Mouse (Mus musculus) liver, embryonic 16.5 days (tissue): ENCODE results near the gene Vrk1. TPM values are rescaled to one million over a fixed set of nuclear protein-coding genes. Genes with fewer than 3 reads are reported as not detected.
A peak's percentile ranks its signal among the peaks of the same experiment; 100 is the strongest.

Experiments used
- ATAC-seq: fragments of 200-750 bp; cut with Nextera tagmentation; 2 replicates; pipeline ENCODE4 v1.8.0; 2017; ENCODE audit warnings: low read depth, mild to moderate bottlenecking, moderate number of reproducible peaks, moderate library complexity
- H3K27ac ChIP-seq: fragments of 300-500 bp; sonication (generic); 2 replicates; pipeline ENCODE4 v1.5.1; 2014; ENCODE audit warnings: mild to moderate bottlenecking, low read length
- H3K27me3 ChIP-seq: fragments of 300-500 bp; sonication (generic); 2 replicates; pipeline ENCODE4 v1.6.1; 2014; ENCODE audit warnings: low read depth, low read length, mixed read lengths; ENCODE audit not compliant: control insufficient read depth, insufficient read depth
- H3K36me3 ChIP-seq: fragments of 300-500 bp; sonication (generic); 2 replicates; pipeline ENCODE4 v1.6.1; 2014; ENCODE audit warnings: mild to moderate bottlenecking; ENCODE audit not compliant: control insufficient read depth, insufficient read depth
- H3K4me1 ChIP-seq: fragments of 300-500 bp; sonication (generic); 2 replicates; pipeline ENCODE4 v1.6.1; 2014; ENCODE audit warnings: low read depth, low read length, mixed read lengths; ENCODE audit not compliant: control insufficient read depth
- H3K4me2 ChIP-seq: fragments of 300-500 bp; sonication (generic); 2 replicates; pipeline ENCODE4 v1.6.1; 2014; ENCODE audit warnings: low read depth, low read length, mixed read lengths
- H3K4me3 ChIP-seq: fragments of 300-500 bp; sonication (generic); 2 replicates; pipeline ENCODE4 v1.5.1; 2014; ENCODE audit warnings: low read depth, mild to moderate bottlenecking, low read length
- H3K9ac ChIP-seq: fragments of 300-500 bp; sonication (generic); 2 replicates; pipeline ENCODE4 v1.6.1; 2014; ENCODE audit warnings: low read depth, low read length
- H3K9me3 ChIP-seq: fragments of 300-500 bp; sonication (generic); replicated peaks from 2 replicates; pipeline ENCODE4 v1.6.1; 2016; ENCODE audit warnings: low read length; ENCODE audit not compliant: control insufficient read depth
- WGBS: fragments of 180-500 bp; shearing (Covaris S2); extraction: QIAGEN DNeasy Blood & Tissue Kit; methylation state at CpG from one replicate; pipeline ENCODE4 v1.1.7; 2014; ENCODE audit not compliant: insufficient replicate concordance; 5-methylcytosine and 5-hydroxymethylcytosine counted together
- polyA plus RNA-seq: library from polyadenylated mRNA; unstranded; fragments of >200 nt; fragmentation: Nextera tagmentation; extraction: Ambion mirVana; gene quantifications from 2 replicates; pipeline ENCODE4 v1.2.1, GENCODE M21; 2015

The Vrk1 gene
- polyA plus RNA-seq, 1 experiment from 2014 or later = 69.1 TPM

- 72% methylated on average over 2 of the region's 2 CpGs for WGBS
- Histone ChIP-seq H3K4me2 (no peak overlapping the region; the same call in 1 of the 2 replicates), H3K4me3 (no peak overlapping the region), H3K9me3 (no peaks in the 10 kb centered on the region), H3K9ac (no peak overlapping the region), H3K27ac (no peak overlapping the region), H3K4me1 (peaks cover 26% of the 10 kb centered on the region), H3K27me3 (no peaks in the 10 kb centered on the region), H3K36me3 (no peaks in the 10 kb centered on the region)
- ATAC-seq = no peak
These were observed 2.1 kb downstream of the Vrk1 start for GRCm38 (mm10) chr12:106012161-106012560.

GRCm38 (mm10) chr12:106016265-106017012 is 6.4 kb downstream of the Vrk1 start:
- H3K9me3 ChIP-seq = no peaks in the 10 kb centered on the region
- no peak overlapping the region for H3K4me3 ChIP-seq
- 64% methylated on average over 12 of the region's 12 CpGs for WGBS
- H3K9ac ChIP-seq = no peak overlapping the region
- no peak overlapping the region for H3K27ac ChIP-seq
- no peaks in the 10 kb centered on the region; the same call in 1 of the 2 replicates for H3K36me3 ChIP-seq
- H3K4me1 ChIP-seq = peaks cover 17% of the 10 kb centered on the region
- no peaks in the 10 kb centered on the region for H3K27me3 ChIP-seq
- H3K4me2 ChIP-seq = peak overlapping the region; percentile 29; the same call in 1 of the 2 replicates
- no peak for ATAC-seq

GRCm38 (mm10) chr12:106020063-106020462 is 10.0 kb downstream of the Vrk1 start:
- H3K27me3 ChIP-seq = no peaks in the 10 kb centered on the region
- H3K36me3 ChIP-seq = no peaks in the 10 kb centered on the region; the same call in 1 of the 2 replicates
- no peak overlapping the region for H3K4me3 ChIP-seq
- no peak overlapping the region for H3K9ac ChIP-seq
- H3K4me1 ChIP-seq = peaks cover 27% of the 10 kb centered on the region
- 85% methylated on average over 4 of the region's 4 CpGs for WGBS
- H3K9me3 ChIP-seq = no peaks in the 10 kb centered on the region
- no peak overlapping the region for H3K4me2 ChIP-seq
- H3K27ac ChIP-seq = no peak overlapping the region
- ATAC-seq = no peak

- Histone ChIP-seq H3K36me3 (no peaks in the 10 kb centered on the region; the same call in 1 of the 2 replicates), H3K4me2 (no peak overlapping the region), H3K9ac (no peak overlapping the region), H3K27me3 (no peaks in the 10 kb centered on the region), H3K9me3 (no peaks in the 10 kb centered on the region), H3K27ac (no peak overlapping the region), H3K4me3 (no peak overlapping the region), H3K4me1 (peaks cover 53% of the 10 kb centered on the region)
- 51% methylated on average over 9 of the region's 9 CpGs for WGBS
- no peak for ATAC-seq
These were observed 13.6 kb downstream of the Vrk1 start for GRCm38 (mm10) chr12:106023652-106024051.

GRCm38 (mm10) chr12:106025416-106025815 is 15.4 kb downstream of the Vrk1 start:
- ATAC-seq = peak; percentile 69
- Histone ChIP-seq H3K9ac (peak overlapping the region; percentile 49), H3K4me1 (peaks cover 71% of the 10 kb centered on the region), H3K27ac (peak overlapping the region; percentile 82), H3K27me3 (no peaks in the 10 kb centered on the region), H3K9me3 (no peaks in the 10 kb centered on the region), H3K4me3 (peak overlapping the region; percentile 42), H3K36me3 (no peaks in the 10 kb centered on the region), H3K4me2 (peak overlapping the region; percentile 64)
- WGBS = 48% methylated on average over 6 of the region's 6 CpGs

- H3K27ac ChIP-seq = peak overlapping the region; percentile 87
- no peaks in the 10 kb centered on the region for H3K9me3 ChIP-seq
- 20% methylated on average over 16 of the region's 16 CpGs for WGBS
- peaks cover 79% of the 10 kb centered on the region for H3K4me1 ChIP-seq
- H3K27me3 ChIP-seq = no peaks in the 10 kb centered on the region
- H3K4me2 ChIP-seq = peak overlapping the region; percentile 67
- no peaks in the 10 kb centered on the region for H3K36me3 ChIP-seq
- ATAC-seq = peak; percentile 92
- peak overlapping the region; percentile 29 for H3K9ac ChIP-seq
- H3K4me3 ChIP-seq = peak overlapping the region; percentile 40
These were observed 16.5 kb downstream of the Vrk1 start for GRCm38 (mm10) chr12:106026385-106027134.

GRCm38 (mm10) chr12:106027372-106027771 is 17.3 kb downstream of the Vrk1 start:
- Histone ChIP-seq H3K27ac (peak overlapping the region; percentile 87), H3K9ac (peak overlapping the region; percentile 29)
- WGBS = 23% methylated on average over 5 of the region's 5 CpGs

GRCm38 (mm10) chr12:106029582-106029981 is 19.6 kb downstream of the Vrk1 start:
- Histone ChIP-seq H3K9me3 (no peaks in the 10 kb centered on the region), H3K36me3 (no peaks in the 10 kb centered on the region), H3K27me3 (no peaks in the 10 kb centered on the region), H3K4me1 (peaks cover 72% of the 10 kb centered on the region), H3K4me3 (no peak overlapping the region), H3K9ac (0 out of 2 replicates have a peak overlapping the region, but pooled peaks have one; percentile 26), H3K4me2 (peak overlapping the region; percentile 29), H3K27ac (peak overlapping the region; percentile 65)
- ATAC-seq = no peak
- WGBS = 22% methylated on average over 2 of the region's 2 CpGs

More at GRCm38 (mm10) chr12:106027372-106027771, 17.3 kb downstream of the Vrk1 start:
- no peaks in the 10 kb centered on the region for H3K9me3 ChIP-seq
- H3K27me3 ChIP-seq = no peaks in the 10 kb centered on the region
- ATAC-seq = peak; percentile 35
- H3K36me3 ChIP-seq = no peaks in the 10 kb centered on the region
- H3K4me2 ChIP-seq = peak overlapping the region; percentile 67
- H3K4me1 ChIP-seq = peaks cover 87% of the 10 kb centered on the region
- H3K4me3 ChIP-seq = peak overlapping the region; percentile 40
